Mouse (Mus musculus) MEL (cell line): Measurements from ENCODE around the gene Ube2t. TPM values are rescaled to one million over a fixed set of nuclear protein-coding genes. Genes with fewer than 3 reads are reported as not detected.

ENCODE experiments used
- DNase-seq: peaks from one replicate; pipeline ENCODE4 v3.0.0; 2011; ENCODE audit warnings: low read depth, low spot score
- H3K27ac ChIP-seq: 2 replicates; pipeline ENCODE4 v1.5.1; 2012; ENCODE audit warnings: low read depth, mild to moderate bottlenecking, control low read depth, low read length, moderate library complexity; ENCODE audit not compliant: control insufficient read depth
- H3K27me3 ChIP-seq, 2 experiments: fragments of 150-350 bp in 1 of 2; sonication (generic) in 1 of 2; 2 replicates each; pipeline ENCODE4 v1.6.1; 2012; ENCODE audit warnings: low read length in 2 of 2, mild to moderate bottlenecking in 2 of 2, improper control_type of control experiment in 1 of 2, moderate library complexity in 1 of 2; ENCODE audit not compliant: insufficient read depth in 2 of 2, control insufficient read depth in 1 of 2
- H3K36me3 ChIP-seq, 2 experiments: 2 replicates each; pipeline ENCODE4 v1.6.1; 2012 to 2014; ENCODE audit warnings: low read length in 2 of 2, improper control_type of control experiment in 1 of 2, inconsistent platforms in 1 of 2, mild to moderate bottlenecking in 1 of 2; ENCODE audit not compliant: insufficient read depth in 2 of 2, control insufficient read depth in 1 of 2
- H3K4me1 ChIP-seq, 2 experiments: fragments of 150-350 bp in 1 of 2; sonication (generic) in 1 of 2; 2 replicates each; pipeline ENCODE4 v1.6.1; 2012; ENCODE audit warnings: low read length in 2 of 2, improper control_type of control experiment in 1 of 2, mild to moderate bottlenecking in 1 of 2; ENCODE audit not compliant: insufficient read depth in 2 of 2, control insufficient read depth in 1 of 2
- H3K4me3 ChIP-seq, 2 experiments: fragments of 150-350 bp in 1 of 2; sonication (generic) in 1 of 2; 2 replicates each; pipeline ENCODE4 v1.5.1; 2012; ENCODE audit warnings: low read depth in 2 of 2, low read length in 2 of 2, mild to moderate bottlenecking in 2 of 2, moderate library complexity in 2 of 2, control low read depth in 1 of 2, improper control_type of control experiment in 1 of 2; ENCODE audit not compliant: control insufficient read depth in 1 of 2, insufficient read depth in 1 of 2
- H3K79me2 ChIP-seq: 2 replicates; pipeline ENCODE4 v1.6.1; 2012; ENCODE audit warnings: mild to moderate bottlenecking, low read length, moderate library complexity; ENCODE audit not compliant: control insufficient read depth, poor library complexity, insufficient read depth
- H3K9ac ChIP-seq: 2 replicates; pipeline ENCODE4 v1.6.1; 2012; ENCODE audit warnings: low read depth, mild to moderate bottlenecking, control low read depth, low read length, moderate library complexity; ENCODE audit not compliant: control insufficient read depth, poor library complexity, severe bottlenecking
- H3K9me3 ChIP-seq: fragments of 150-350 bp; sonication (generic); replicated peaks from 2 replicates; pipeline ENCODE4 v1.6.1; 2012; ENCODE audit warnings: mild to moderate bottlenecking, low read length, improper control_type of control experiment, moderate library complexity; ENCODE audit not compliant: insufficient read depth
- BHLHE40 ChIP-seq: IDR thresholded peaks from 2 replicates; pipeline ENCODE4 v1.6.1; 2012; ENCODE audit warnings: low read depth, mild to moderate bottlenecking, inconsistent platforms, low read length, improper control_type of control experiment, borderline replicate concordance
- CHD1 ChIP-seq: IDR thresholded peaks from 2 replicates; pipeline ENCODE4 v1.6.1; 2012; ENCODE audit warnings: low read depth, mild to moderate bottlenecking, inconsistent platforms, low read length, improper control_type of control experiment
- CHD2 ChIP-seq: IDR thresholded peaks from 2 replicates; pipeline ENCODE4 v1.6.1; 2011; ENCODE audit warnings: low read length, improper control_type of control experiment
- CTCF ChIP-seq, 3 experiments: IDR thresholded peaks in 2 of 3; conservative IDR thresholded peaks in 1 of 3; 2 replicates each; pipeline ENCODE4 v1.5.1; 2011 to 2012; ENCODE audit warnings: low read length in 3 of 3, low read depth in 2 of 3, mild to moderate bottlenecking in 2 of 3, improper control_type of control experiment in 1 of 3, inconsistent platforms in 1 of 3, mixed read lengths in 1 of 3, moderate library complexity in 1 of 3; ENCODE audit not compliant: control insufficient read depth in 1 of 3, insufficient read depth in 1 of 3, poor library complexity in 1 of 3, severe bottlenecking in 1 of 3
- E2F4 ChIP-seq: IDR thresholded peaks from 2 replicates; pipeline ENCODE4 v1.6.1; 2011; ENCODE audit warnings: low read depth, low read length, improper control_type of control experiment, borderline replicate concordance
- ELF1 ChIP-seq: IDR thresholded peaks from 2 replicates; pipeline ENCODE4 v1.6.1; 2014; ENCODE audit warnings: low read depth, mild to moderate bottlenecking, inconsistent platforms, low read length, improper control_type of control experiment, moderate library complexity
- EP300 ChIP-seq, 2 experiments: IDR thresholded peaks; 2 replicates each; pipeline ENCODE4 v1.6.1; 2011; ENCODE audit warnings: improper control_type of control experiment in 2 of 2, low read length in 2 of 2, low read depth in 1 of 2, mild to moderate bottlenecking in 1 of 2
- ETS1 ChIP-seq: IDR thresholded peaks from 2 replicates; pipeline ENCODE4 v1.6.1; 2012; ENCODE audit warnings: low read depth, mild to moderate bottlenecking, inconsistent platforms, low read length, improper control_type of control experiment, moderate library complexity
- GATA1 ChIP-seq: IDR thresholded peaks from 2 replicates; pipeline ENCODE4 v1.6.1; 2011; ENCODE audit warnings: low read depth, low read length, improper control_type of control experiment
- HCFC1 ChIP-seq: IDR thresholded peaks from 2 replicates; pipeline ENCODE4 v1.6.1; 2012; ENCODE audit warnings: low read depth, mild to moderate bottlenecking, inconsistent platforms, low read length, improper control_type of control experiment, moderate library complexity
- JUND ChIP-seq: IDR thresholded peaks from 2 replicates; pipeline ENCODE4 v1.6.1; 2011; ENCODE audit warnings: low read depth, mild to moderate bottlenecking, improper control_type of control experiment, low read length
- KAT2A ChIP-seq: conservative IDR thresholded peaks from 2 replicates; pipeline ENCODE4 v1.6.1; 2012; ENCODE audit warnings: low read depth, low read length, improper control_type of control experiment, inconsistent platforms
- MAFK ChIP-seq: IDR thresholded peaks from 2 replicates; pipeline ENCODE4 v1.6.1; 2011; ENCODE audit warnings: low read depth, mild to moderate bottlenecking, low read length, improper control_type of control experiment, borderline replicate concordance
- MAX ChIP-seq: IDR thresholded peaks from 2 replicates; pipeline ENCODE4 v1.6.1; 2011; ENCODE audit warnings: low read length, improper control_type of control experiment
- MAZ ChIP-seq: IDR thresholded peaks from 2 replicates; pipeline ENCODE4 v1.6.1; 2012; ENCODE audit warnings: low read depth, mild to moderate bottlenecking, inconsistent platforms, low read length, improper control_type of control experiment
- MEF2A ChIP-seq: IDR thresholded peaks from 2 replicates; pipeline ENCODE4 v1.6.1; 2014; ENCODE audit warnings: low read depth, mild to moderate bottlenecking, inconsistent platforms, low read length, improper control_type of control experiment; ENCODE audit not compliant: poor library complexity, insufficient replicate concordance, severe bottlenecking; ENCODE audit errors: extremely low read depth
- MXI1 ChIP-seq: IDR thresholded peaks from 2 replicates; pipeline ENCODE4 v1.6.1; 2011; ENCODE audit warnings: mild to moderate bottlenecking, low read depth, low read length, improper control_type of control experiment
- MYB ChIP-seq: IDR thresholded peaks from 2 replicates; pipeline ENCODE4 v1.6.1; 2011; ENCODE audit warnings: mild to moderate bottlenecking, low read depth, low read length, improper control_type of control experiment
- MYC ChIP-seq: IDR thresholded peaks from 2 replicates; pipeline ENCODE4 v1.6.1; 2011; ENCODE audit warnings: low read depth, mild to moderate bottlenecking, low read length, improper control_type of control experiment, moderate library complexity
- NELFE ChIP-seq: IDR thresholded peaks from 2 replicates; pipeline ENCODE4 v1.6.1; 2011; ENCODE audit warnings: low read depth, low read length, improper control_type of control experiment
- NRF1 ChIP-seq: IDR thresholded peaks from 2 replicates; pipeline ENCODE4 v1.6.1; 2014; ENCODE audit warnings: low read depth, mild to moderate bottlenecking, inconsistent platforms, low read length, improper control_type of control experiment, moderate library complexity; ENCODE audit not compliant: poor library complexity, insufficient read depth, severe bottlenecking
- POLR2A ChIP-seq, 2 experiments: IDR thresholded peaks; 2 replicates each; pipeline ENCODE4 v1.6.1; 2011 to 2012; ENCODE audit warnings: low read length in 2 of 2, mild to moderate bottlenecking in 2 of 2, control low read depth in 1 of 2, improper control_type of control experiment in 1 of 2, low read depth in 1 of 2, moderate library complexity in 1 of 2; ENCODE audit not compliant: control insufficient read depth in 1 of 2, insufficient read depth in 1 of 2, poor library complexity in 1 of 2
- RCOR1 ChIP-seq: IDR thresholded peaks from 2 replicates; pipeline ENCODE4 v1.6.1; 2012; ENCODE audit warnings: low read depth, mild to moderate bottlenecking, inconsistent platforms, low read length, improper control_type of control experiment
- SIN3A ChIP-seq: IDR thresholded peaks from 2 replicates; pipeline ENCODE4 v1.6.1; 2012; ENCODE audit warnings: low read length, improper control_type of control experiment, inconsistent platforms
- SMC3 ChIP-seq: IDR thresholded peaks from 2 replicates; pipeline ENCODE4 v1.6.1; 2011; ENCODE audit warnings: low read depth, low read length, improper control_type of control experiment
- TAL1 ChIP-seq: IDR thresholded peaks from 2 replicates; pipeline ENCODE4 v1.6.1; 2012; ENCODE audit warnings: mild to moderate bottlenecking, inconsistent platforms, low read length, moderate library complexity, mixed read lengths
- TBP ChIP-seq: IDR thresholded peaks from 2 replicates; pipeline ENCODE4 v1.8.0; 2011; ENCODE audit warnings: low read depth, low read length, improper control_type of control experiment
- TCF12 ChIP-seq: IDR thresholded peaks from 2 replicates; pipeline ENCODE4 v1.6.1; 2014; ENCODE audit warnings: low read depth, mild to moderate bottlenecking, inconsistent platforms, low read length, improper control_type of control experiment, moderate library complexity
- UBTF ChIP-seq: IDR thresholded peaks from 2 replicates; pipeline ENCODE4 v1.6.1; 2012; ENCODE audit warnings: low read depth, mild to moderate bottlenecking, inconsistent platforms, low read length, improper control_type of control experiment, moderate library complexity, borderline replicate concordance; ENCODE audit not compliant: insufficient read depth
- USF1 ChIP-seq: IDR thresholded peaks from 2 replicates; pipeline ENCODE4 v1.6.1; 2014; ENCODE audit warnings: low read depth, mild to moderate bottlenecking, inconsistent platforms, low read length, improper control_type of control experiment, moderate library complexity
- USF2 ChIP-seq, 2 experiments: IDR thresholded peaks; 2 replicates each; pipeline ENCODE4 v1.6.1; 2011 to 2012; ENCODE audit warnings: improper control_type of control experiment in 2 of 2, low read length in 2 of 2, borderline replicate concordance in 1 of 2, inconsistent platforms in 1 of 2, low read depth in 1 of 2, mild to moderate bottlenecking in 1 of 2; ENCODE audit not compliant: insufficient read depth in 1 of 2
- ZC3H11A ChIP-seq: IDR thresholded peaks from 2 replicates; pipeline ENCODE4 v1.6.1; 2012; ENCODE audit warnings: low read depth, mild to moderate bottlenecking, inconsistent platforms, low read length, improper control_type of control experiment
- ZKSCAN1 ChIP-seq: IDR thresholded peaks from 2 replicates; pipeline ENCODE4 v1.6.1; 2012; ENCODE audit warnings: low read depth, mild to moderate bottlenecking, inconsistent platforms, low read length, improper control_type of control experiment, moderate library complexity
- ZMIZ1 ChIP-seq: IDR thresholded peaks from 2 replicates; pipeline ENCODE4 v1.6.1; 2012; ENCODE audit warnings: low read depth, mild to moderate bottlenecking, inconsistent platforms, low read length, improper control_type of control experiment, moderate library complexity
- ZNF384 ChIP-seq: IDR thresholded peaks from 2 replicates; pipeline ENCODE4 v1.6.1; 2012; ENCODE audit warnings: low read depth, mild to moderate bottlenecking, inconsistent platforms, low read length, improper control_type of control experiment
- polyA plus RNA-seq, 2 experiments: library from polyadenylated mRNA; stranded (reverse) in 1 of 2; unstranded in 1 of 2; fragments of >175 nt in 1 of 2; fragments of >200 nt in 1 of 2; gene quantifications; 2 replicates each; pipeline versions ENCODE4 v1.2.1 to v1.2.4; 2012; ENCODE audit warnings: low replicate concordance in 2 of 2, low read depth in 1 of 2; ENCODE audit not compliant: insufficient read length in 2 of 2, insufficient read depth in 1 of 2, missing spikeins in 1 of 2
- total RNA-seq: library from RNA; depleted of rRNA; stranded (reverse); fragments of 300-350 nt; gene quantifications from 2 replicates; pipeline ENCODE4 v1.2.3, GENCODE M21; 2012; rRNA removed

The Ube2t gene
- total RNA-seq: 14.4 and 16.9 TPM in 2 replicates
- polyA plus RNA-seq: 10 to 100 TPM in 1 of 2 experiments, not detected in 1; 23.1 TPM

GRCm38 (mm10) chr1:134962053-134962803 is at the start of gene Ube2t:
Gene Ube2t, plus strand, starts transcription at chr1:134962565.
- no peaks in the 10 kb centered on the region for H3K4me1 ChIP-seq
- H3K36me3 ChIP-seq: peaks cover 0 to 2% of the 10 kb centered on the region in 2 experiments; a peak in 1 of 4 replicates
- no peaks in the 10 kb centered on the region for H3K27me3 ChIP-seq
- H3K9ac ChIP-seq: peak within 1 kb of the TSS; percentile 89
- peak within 1 kb of the TSS; percentile 71 to 78 for H3K4me3 ChIP-seq
- no peaks in the 10 kb centered on the region for H3K9me3 ChIP-seq
- peaks cover 4% of the 10 kb centered on the region for H3K79me2 ChIP-seq
- H3K27ac ChIP-seq: peak within 1 kb of the TSS; percentile 69
- peak; percentile 97 for DNase-seq
- no peak for TF ChIP-seq RCOR1
- TF ChIP-seq MYC: peak; percentile 39; the same call in 1 of the 2 replicates
- peak; percentile 72 for TF ChIP-seq SIN3A
- TF ChIP-seq KAT2A: no peak
- no peak for TF ChIP-seq SMC3
- no peak; the same call in 1 of the 2 replicates for TF ChIP-seq MAX
- peak; percentile 46; the same call in 1 of the 2 replicates for TF ChIP-seq TCF12
- peak; percentile 46; the same call in 1 of the 2 replicates for TF ChIP-seq ELF1
- TF ChIP-seq CTCF (IDR thresholded peaks at IDR 0.05 in 2 of 3, conservative IDR thresholded peaks at IDR 0.05 in 1 of 3; ENCODE audit: control insufficient read depth in 1 of 3, insufficient read depth in 1 of 3, low read depth in 2 of 3, low read length in 3 of 3, poor library complexity in 1 of 3, severe bottlenecking in 1 of 3): no peak
- peak; percentile 86; the same call in 1 of the 2 replicates for TF ChIP-seq MXI1
- no peak; the same call in 1 of the 2 replicates for TF ChIP-seq BHLHE40
- no peak for TF ChIP-seq MEF2A
- no peak for TF ChIP-seq ZKSCAN1
- peak; percentile 85 for TF ChIP-seq MYB
- TF ChIP-seq ETS1: no peak
- peak; percentile 85 for TF ChIP-seq NELFE
- peak; percentile 16 to 46; a peak in 1 of 4 replicates for TF ChIP-seq EP300 (IDR thresholded peaks at IDR 0.05; ENCODE audit: low read depth in 1 of 2, low read length in 2 of 2)
- TF ChIP-seq USF2 (IDR thresholded peaks at IDR 0.05; ENCODE audit: borderline replicate concordance in 1 of 2, insufficient read depth in 1 of 2, low read depth in 1 of 2, low read length in 2 of 2): no peak
- no peak for TF ChIP-seq ZNF384
- no peak for TF ChIP-seq MAFK
- TF ChIP-seq E2F4: peak; percentile 76; the same call in 1 of the 2 replicates
- TF ChIP-seq JUND: no peak
- no peak for TF ChIP-seq MAZ
- TF ChIP-seq HCFC1: peak; percentile 71; the same call in 1 of the 2 replicates
- TF ChIP-seq TAL1: no peak
- no peak for TF ChIP-seq GATA1
- peak; percentile 86 for TF ChIP-seq CHD2
- no peak for TF ChIP-seq UBTF
- no peak for TF ChIP-seq USF1
- TF ChIP-seq CHD1: no peak
- TF ChIP-seq NRF1: peak; percentile 74
- peak; percentile 86 for TF ChIP-seq ZMIZ1
- TF ChIP-seq POLR2A (IDR thresholded peaks at IDR 0.05; ENCODE audit: control insufficient read depth in 1 of 2, insufficient read depth in 1 of 2, low read depth in 1 of 2, low read length in 2 of 2, poor library complexity in 1 of 2): peak; percentile 75 to 87
- TF ChIP-seq TBP: peak; percentile 51
- no peak for TF ChIP-seq ZC3H11A
